Mouse (Mus musculus): ENCODE data around the gene Olfr366.
"Not testable (repeated sequence)": the region's sequence is repeated elsewhere in the genome, so short reads cannot be mapped to it uniquely, and the experiment has no call there.

Gene Olfr366

GRCm38 (mm10) chr2:37211274-37211673 is at the start of gene Olfr366:
Gene Olfr366, plus strand, starts transcription at chr2:37211574.
- DNase-seq (ENCODE audit: low read depth, low spot score), result no peak

GRCm38 (mm10) chr2:37187898-37188297 is 23.5 kb upstream of the Olfr366 start, which contains the start of gene Olfr365:
Gene Olfr365, plus strand, starts transcription at chr2:37188198.
- DNase-seq (ENCODE audit: low read depth, low spot score), result no peak

GRCm38 (mm10) chr2:37261781-37262180 is 50.4 kb downstream of the Olfr366 start:
- DNase-seq (ENCODE audit: low read depth, low spot score), result not testable (repeated sequence)

Data from retina, postnatal 7 days (tissue).